Mouse (Mus musculus): ENCODE data around the gene Kank2.

The Kank2 gene

DNA sequence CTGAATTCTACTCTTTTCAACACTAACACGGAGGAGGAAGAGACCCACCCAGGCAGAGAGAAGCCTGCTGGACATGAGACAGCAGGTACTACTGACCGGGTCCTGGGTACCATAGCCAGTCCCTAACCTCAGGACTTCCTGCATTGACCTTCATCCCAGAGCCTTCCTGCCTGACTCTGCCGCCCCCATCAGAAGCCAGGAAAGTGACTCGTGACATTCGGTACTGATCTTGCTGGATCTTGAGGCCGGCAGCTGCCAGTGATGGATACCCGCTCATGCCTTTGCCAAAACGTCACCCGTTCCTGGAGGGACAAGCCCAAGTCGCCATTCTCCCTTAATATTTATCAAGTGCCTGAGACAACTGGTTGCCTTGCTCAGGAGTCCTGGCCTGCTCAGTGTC is 50.1 kb downstream of the Kank2 start:
- no peak for DNase-seq

DNA sequence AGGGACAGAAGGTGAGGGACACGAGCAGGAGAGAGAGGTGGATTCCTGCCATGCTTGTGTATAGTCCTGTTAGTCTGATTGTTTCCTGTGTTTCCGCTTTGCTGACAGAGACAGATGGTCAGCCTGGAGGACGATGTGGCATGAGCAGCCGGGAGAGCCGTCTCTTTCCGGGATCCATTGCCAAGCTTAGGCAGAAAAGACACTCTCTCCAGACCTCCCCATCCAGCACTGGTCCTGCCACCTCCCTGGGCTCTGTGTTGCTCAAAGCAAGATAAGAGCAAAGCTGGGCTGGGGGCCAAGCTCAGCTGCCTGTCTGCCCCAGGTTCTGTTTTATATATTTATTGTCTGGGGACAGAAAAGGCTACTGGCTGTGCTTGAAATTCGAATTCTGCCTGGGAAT is 50.5 kb downstream of the Kank2 start:
- DNase-seq = peak; percentile 26

DNA sequence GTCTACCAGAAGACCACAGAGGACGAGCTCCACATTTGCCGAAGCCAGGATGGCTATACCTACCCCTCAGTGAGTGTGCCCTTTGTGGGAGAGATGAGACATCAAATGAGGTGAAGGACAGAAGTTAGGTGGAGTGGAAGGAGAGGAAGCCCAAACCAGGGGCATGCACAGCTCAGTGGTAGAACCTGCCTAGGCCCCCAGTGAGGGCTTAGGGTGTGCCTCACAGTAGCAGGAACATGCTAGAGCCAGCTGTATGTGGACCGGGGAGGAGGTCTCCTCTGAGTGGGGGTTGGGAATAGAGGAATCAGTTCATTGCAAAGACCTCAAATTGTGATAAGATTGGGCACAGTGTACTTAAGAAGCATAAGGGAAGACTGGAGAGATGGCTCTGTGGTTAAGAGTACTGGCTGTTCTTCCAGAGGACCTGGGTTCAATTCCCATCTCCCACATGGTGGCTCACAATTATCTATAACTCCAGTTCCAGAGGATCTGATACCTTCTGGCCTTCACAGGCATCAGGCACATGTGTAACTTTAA is 51.2 kb downstream of the Kank2 start:
- DNase-seq = no peak

DNA sequence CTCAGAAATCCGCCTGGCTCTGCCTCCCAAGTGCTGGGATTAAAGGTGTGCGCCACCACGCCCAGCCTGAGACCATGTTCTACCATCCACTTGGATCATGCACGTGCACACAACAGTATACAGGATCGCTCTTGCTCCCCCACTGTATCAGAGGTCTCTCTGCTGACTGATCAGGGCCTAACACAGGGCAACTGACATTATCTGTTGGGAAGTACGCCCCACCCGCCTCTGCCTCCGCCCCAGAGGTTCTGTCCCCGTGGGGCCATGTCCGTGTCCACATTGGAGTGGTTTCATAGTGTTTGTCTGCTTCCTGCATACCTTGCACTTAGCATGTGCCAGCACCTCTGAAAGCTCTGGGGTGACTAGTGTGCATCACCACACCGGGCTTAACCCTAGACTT is 57.0 kb downstream of the Kank2 start:
- DNase-seq = no peak

DNA sequence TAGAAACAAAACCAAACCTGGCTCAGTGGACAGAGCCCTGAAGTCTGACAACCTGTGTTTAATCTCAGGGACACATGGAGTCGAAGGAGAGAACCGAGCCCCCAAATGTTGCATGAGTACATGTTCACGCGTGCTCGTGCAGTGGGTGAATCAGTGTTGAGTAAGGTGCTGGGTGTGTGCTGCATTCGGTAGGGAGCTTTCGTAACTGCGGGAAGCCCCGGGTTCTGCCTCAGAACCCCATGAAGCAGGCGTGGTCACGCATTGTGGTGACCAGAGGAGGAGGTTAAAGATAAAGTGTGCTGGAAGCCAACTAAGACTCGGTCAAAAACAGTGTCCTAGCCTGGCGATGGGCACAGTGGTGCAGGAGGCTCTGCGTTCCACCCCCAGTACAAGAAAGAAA is 58.1 kb downstream of the Kank2 start:
- DNase-seq = no peak

DNA sequence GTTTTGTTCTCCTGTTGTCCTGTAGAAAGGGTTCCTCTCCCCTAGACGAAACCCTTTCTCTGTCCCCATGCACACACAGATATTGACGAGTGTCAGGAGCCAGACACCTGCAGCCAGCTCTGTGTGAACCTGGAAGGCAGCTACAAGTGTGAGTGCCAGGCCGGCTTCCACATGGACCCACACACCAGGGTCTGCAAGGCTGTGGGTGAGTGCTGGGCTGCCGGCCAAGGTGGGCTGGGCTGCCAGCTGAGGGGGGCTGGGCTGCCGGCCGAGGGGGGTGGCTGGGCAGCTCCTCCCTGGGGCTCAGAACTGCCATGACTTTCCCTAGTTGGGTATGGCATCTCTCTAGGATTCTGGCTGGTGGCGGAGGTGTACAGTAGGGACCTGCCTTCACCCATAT is 59.8 kb downstream of the Kank2 start:
- no peak for DNase-seq

DNA sequence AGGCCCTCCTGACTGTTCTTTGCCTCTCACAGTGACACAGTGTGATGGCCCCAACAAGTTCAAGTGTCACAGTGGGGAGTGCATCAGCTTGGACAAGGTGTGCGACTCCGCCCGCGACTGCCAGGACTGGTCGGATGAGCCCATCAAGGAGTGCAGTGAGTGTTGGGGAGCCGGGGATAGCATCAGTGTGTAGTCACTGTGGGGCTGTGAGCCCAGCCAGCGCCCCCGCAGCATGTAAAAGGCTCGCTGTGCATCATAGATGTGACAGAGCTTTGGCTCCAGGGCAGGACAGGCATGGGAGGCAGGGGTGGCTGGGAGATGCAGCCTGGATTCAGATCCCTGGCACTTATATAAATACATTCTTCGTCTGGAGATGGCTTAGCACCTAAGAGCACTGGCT is 61.4 kb downstream of the Kank2 start:
- peak; percentile 32 for DNase-seq

DNA sequence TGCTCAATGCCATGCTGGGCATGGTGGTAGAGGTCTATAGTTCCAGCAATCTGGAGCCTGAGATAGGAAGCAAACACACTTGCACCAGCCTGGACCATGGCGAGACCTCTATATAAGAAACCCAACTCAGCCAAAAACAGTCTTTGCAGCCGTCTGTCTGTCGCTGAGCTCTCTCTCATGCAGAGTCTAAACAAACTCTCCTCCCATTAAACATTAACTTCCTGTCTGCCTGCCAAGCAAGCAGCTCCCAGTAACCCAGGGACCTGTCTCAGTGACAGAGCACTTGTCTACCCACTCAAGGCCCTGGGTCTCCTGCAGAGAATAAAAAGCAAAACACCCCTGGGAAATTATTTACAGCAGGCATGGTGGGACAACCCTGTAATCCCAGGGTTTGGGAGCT is 62.0 kb downstream of the Kank2 start:
- no peak for DNase-seq

DNA sequence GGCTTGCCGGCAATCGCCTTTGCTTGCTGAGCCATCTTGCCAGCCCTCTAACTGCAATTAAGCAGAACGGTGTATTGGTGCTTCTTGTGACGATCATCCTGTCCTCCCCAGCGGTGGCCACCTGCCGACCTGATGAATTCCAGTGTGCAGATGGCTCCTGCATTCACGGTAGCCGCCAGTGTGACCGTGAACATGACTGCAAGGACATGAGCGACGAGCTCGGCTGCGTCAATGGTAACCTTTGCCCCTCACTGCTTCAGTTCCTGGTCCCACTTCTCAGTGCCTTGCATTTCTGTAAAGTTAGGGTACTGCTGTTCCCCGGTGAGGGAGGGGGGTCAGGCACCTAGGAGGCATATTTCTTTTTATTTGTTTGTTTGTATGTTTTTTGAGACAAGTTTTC is 63.4 kb downstream of the Kank2 start:
- DNase-seq = no peak

DNA sequence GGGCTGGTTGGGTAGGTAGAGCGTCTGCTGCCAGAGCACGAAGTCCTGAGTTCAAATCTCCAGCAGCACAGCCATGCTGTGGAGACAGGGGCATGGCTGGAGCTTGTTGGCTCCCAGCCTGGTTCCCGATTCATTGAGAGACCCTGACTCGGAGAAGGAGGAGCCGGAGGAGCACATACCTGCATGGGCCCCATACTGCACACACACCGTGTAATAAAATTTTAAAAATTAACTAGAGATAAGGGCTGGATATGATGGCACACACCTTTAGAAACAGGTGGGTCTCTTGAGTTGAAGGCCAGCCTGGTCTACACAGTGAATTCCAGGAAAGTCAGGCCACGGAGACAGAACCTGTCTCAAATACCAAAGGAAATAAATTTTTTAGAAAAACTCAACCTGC is 64.6 kb downstream of the Kank2 start:
- DNase-seq = no peak

DNA sequence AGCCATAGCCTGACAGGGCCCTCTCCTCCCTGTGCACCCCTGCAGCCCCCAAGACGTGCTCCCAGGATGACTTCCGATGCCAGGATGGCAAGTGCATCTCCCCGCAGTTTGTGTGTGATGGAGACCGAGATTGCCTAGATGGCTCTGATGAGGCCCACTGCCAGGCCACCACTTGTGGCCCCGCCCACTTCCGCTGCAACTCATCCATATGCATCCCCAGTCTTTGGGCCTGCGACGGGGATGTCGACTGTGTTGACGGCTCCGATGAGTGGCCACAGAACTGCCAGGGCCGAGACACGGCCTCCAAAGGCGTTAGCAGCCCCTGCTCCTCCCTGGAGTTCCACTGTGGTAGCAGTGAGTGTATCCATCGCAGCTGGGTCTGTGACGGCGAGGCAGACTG is 65.1 kb downstream of the Kank2 start:
- DNase-seq = no peak

DNA sequence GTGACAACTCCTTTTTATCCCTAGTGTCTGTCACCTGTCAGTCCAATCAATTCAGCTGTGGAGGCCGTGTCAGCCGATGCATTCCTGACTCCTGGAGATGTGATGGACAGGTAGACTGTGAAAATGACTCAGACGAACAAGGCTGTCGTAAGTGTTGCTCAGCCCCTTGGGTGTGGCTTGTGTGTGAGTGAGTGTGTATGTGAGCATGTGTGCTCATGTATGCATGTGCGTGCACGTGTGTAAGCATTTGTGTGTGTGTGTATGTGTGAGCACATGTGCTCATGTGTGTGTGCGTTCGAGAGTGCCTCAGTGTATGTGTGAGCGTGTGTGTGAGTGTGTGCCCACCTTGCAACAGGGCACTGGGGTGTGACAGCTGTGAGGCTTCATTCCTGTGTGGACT is 66.3 kb downstream of the Kank2 start:
- no peak for DNase-seq

DNA sequence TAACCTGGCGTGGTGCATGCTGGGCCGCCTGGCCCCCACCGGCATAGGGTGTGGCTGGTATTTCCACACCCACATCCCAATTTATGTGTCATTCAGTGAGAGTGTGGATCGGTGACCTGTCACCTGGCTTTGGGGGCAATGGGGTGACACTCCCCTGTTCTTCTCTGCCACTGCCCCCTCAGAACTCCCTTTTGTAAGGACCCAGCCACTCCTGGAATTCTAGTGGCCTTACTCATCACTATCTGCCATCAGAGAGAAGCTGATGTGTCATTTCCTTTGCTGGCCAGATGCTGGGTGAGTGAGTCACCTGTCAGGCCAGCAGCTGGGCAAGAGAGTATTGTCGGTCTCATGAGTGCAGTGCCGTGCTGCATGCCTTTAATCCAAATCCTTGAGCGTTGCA is 69.3 kb downstream of the Kank2 start:
- DNase-seq = no peak

DNA sequence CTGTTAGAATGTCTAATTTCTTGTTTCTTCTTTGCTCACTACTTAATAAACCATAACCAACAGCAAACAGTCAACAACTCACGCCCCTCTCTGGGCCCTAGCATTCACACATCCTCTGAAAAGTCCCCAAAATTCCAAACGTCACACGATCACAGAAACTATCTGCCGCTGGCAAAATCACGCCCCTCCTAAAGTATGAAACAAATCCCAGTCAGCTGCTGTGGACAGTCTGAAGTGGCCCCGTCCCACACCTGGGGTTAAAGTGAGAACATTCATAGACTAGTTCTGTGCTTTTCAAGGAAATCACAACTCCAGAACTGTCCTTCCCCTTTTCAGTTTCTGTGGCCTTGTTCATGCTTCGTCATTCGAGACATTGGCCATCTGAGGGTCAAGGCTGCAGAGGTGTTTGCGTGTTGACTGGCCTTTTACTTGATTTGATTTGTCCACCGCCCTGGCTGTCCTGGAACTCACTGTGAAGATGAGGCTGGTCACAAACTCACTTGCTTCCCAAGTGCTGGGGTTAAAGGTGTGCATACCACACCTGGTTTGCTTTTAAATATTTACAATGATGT is 70.2 kb downstream of the Kank2 start:
- no peak for DNase-seq

DNA sequence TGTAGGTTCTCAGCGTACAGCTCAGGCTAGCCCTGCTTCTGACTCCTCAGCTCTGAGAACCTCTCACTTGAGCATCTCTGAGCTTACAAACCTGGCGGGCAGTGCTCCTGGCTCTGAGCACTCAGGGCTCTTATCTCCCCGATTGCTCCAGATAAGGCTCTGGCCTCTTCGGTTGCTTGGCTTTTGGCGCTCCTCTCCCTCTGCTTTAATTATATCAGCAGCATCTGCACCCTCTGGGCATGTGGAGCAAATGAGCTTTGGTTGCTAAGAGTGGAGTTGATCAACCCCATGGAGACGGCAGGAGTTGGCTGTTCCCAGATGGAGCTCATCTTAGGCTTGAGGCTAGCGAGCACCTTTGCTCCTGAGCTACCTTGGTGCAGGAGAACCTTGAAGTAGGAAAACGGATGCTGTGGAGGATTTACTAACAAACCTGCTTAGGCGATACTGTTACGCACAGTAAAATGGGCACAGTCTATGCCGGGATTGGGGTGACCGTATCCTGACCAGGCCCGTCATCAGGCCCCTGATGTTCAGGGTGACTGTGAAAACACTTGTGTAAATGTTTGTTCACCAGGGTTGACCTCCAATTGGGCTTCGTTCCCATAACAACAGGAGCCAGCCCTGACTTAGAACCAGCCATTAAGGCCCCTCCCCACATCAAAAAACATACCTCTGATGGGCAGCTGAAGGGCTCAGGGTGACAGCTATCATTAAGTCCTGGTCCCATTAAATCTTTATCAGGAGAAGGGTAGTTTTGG is 72.1 kb downstream of the Kank2 start:
- no peak for DNase-seq

DNA sequence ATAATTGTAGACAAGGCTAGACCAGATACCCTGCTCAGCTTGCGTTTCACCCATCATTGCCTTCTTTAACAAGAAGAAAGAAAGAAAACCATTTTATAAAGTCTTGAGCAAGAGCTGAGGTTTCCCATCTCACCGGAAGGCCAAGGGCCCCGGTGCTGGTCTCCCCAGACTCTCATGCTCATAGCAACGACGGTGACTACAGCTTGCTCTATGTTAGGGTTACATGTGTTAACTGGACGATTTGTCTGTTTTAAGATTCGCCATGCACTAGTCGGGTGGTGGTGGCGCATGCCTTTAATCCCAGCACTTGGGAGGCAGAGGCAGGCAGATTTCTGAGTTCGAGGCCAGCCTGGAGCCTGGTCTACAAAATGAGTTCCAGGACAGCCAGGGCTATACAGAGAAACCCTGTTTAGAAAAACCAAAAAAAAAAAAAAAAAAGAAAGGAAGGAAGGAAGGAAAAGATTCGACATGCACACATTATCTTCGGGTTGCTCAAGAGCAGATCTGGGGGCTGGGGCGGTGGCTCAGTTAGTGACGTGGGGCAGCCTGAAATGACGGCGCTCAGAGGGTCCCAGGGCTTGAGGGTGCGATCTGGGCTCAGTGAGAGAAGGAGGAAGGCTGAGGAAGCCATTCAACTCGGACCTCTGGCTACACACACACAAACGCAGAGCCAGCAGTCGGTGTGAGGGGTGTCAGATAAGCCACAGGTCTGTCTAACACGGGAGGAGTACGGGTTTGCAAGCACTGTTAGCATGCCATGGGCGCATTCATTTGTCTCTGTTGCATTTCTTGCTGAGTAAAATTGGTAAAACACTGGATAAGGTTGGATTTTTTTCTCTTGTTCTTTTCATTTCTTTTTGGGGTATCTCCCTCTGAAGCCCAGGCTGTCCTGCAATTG is 73.1 kb downstream of the Kank2 start:
- no peak for DNase-seq

DNA sequence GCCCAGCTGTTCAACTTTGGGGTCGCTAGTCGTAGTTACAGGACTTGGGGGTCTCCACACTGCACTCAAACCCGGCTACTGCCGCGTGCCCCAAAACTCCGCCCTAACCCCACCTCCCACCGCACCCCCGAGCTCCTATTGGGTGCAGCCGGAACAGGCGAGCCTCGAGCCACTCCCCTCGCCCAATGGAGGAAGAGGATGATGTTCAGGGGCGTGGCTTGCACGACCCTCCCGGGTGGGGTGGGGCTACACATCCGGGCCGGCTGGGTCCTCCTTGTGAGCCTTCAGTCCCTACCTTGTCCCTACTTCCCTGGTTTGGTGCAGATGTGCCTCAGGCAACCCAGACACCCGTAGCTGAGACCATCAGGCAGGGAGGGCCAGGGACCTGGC is 74.4 kb downstream of the Kank2 start:
- DNase-seq = peak; percentile 90

DNA sequence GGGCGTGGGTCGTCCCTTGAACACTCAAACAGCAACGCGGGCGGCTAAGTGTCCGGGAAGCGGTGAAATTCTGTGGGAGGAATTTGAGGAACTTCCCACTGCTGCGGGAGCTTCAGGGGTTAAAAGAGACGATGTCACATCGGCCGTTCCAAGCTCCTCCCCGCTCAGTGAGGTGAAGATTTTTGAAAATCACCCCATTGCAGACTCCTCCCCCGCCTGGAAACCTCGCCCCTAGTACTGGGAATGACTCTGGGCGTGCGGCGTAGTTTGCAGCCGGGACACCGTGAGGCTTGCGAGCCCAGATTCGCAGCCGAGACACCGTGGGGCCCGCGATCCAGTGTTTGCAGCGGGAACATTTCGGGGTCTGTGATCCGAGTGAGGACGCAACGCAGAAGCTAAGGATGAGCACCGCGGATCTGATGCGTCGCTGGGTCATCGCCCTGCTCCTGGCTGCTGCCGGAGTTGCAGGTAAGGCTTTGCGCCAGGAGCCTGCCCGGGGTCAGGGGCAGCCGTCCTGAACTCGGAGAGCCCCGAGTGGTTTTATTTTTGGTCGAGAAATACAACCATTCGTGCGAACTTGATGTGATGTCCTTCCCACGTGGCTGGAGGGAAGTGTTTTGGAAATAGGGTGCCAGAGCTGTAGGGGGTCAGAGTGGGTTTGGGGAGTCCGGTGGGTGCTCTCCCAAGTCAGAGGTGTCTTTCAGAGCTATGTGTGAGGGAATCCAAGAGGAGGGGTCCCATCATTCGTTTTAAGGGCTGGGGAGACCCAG is 75.0 kb downstream of the Kank2 start, which contains the start of gene Ldlr:
Ldlr (plus strand) TSS at position 107 of the 770 bp plus-strand sequence.
- DNase-seq = peak; percentile 71

DNA sequence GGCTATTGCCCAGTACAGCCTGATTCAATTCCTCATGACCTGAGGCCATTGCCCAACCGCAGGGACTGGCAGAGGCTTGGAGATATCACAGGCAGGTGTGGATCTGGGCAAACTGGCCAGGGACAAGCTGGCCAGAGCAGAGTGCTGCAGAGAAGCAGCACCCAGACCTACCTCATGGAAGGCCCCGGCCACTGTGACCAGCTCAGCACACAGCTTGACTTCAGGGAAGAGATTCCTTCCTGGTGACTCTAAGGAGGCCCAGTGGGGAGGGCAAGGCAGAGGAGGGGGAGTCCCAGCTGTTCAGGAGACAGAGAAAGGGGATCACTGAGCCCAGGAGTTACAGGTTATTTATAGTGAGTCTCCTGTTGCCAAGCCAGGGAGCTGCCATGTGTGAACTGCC is 77.5 kb downstream of the Kank2 start:
- no peak for DNase-seq

DNA sequence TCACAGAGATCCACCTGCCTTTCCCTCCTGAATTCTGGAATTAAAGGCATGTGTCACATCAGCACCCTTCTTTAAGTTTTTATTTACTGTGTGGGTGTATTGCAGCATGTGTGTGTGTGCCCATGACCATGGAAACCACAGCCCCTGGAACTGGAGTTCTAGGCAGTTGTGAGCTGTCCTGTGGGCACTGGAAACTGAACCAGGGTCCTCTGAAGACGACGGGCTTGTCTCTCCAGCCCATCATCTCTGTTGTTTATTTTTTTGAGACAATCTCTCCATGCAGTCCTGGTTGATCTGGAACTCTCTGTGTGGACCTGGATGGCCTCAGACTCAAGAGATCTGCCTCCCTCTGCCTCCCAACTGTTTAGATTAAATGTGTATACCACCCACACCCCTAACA is 81.5 kb downstream of the Kank2 start:
- DNase-seq = no peak
